25 mouse cellular contexts compared by ENCODE assay signal in genomic region chr4:133461362-133461761, GRCm38 (mm10). TPM values are rescaled to one million over a fixed set of nuclear protein-coding genes. Genes with fewer than 3 reads are reported as not detected.
A peak's percentile ranks its signal among the peaks of the same experiment; 100 is the strongest.
DNase-seq lines count a peak whose midpoint lies in the region; ATAC-seq and TF ChIP-seq lines count a peak whose summit lies in the region.
"Had no signal": no experiment of that assay in that cellular context is flagged by ENCODE, and none has a peak within 500 bp of the region (broad histone marks: within the 10 kb centered on the region; RNA-seq: fewer than 3 reads in every experiment).

No protein-coding gene starts in this region.

- H3K9me3 ChIP-seq in intestine, embryonic 14.5 days (ENCODE audit: control insufficient read depth, low read length), result no peaks in the 10 kb centered on the region
- no peaks in the 10 kb centered on the region for H3K9me3 ChIP-seq in intestine, embryonic 15.5 days
- no peaks in the 10 kb centered on the region for H3K9me3 ChIP-seq in intestine, postnatal 0 days (ENCODE audit: control insufficient read depth)
- H3K9me3 ChIP-seq in stomach, postnatal 0 days (ENCODE audit: control insufficient read depth, low read length), result no peaks in the 10 kb centered on the region
- H3K9me3 ChIP-seq in forebrain, embryonic 10.5 days, result no peaks in the 10 kb centered on the region
- H3K9me3 ChIP-seq: embryonic facial prominence, embryonic 13.5 days; G1E; hindbrain, embryonic 12.5 days; hindbrain, embryonic 15.5 days had no signal

- no peaks in the 10 kb centered on the region for H3K36me3 ChIP-seq in intestine, embryonic 14.5 days (ENCODE audit: control insufficient read depth, insufficient read depth, low read length)
- no peaks in the 10 kb centered on the region for H3K36me3 ChIP-seq in intestine, embryonic 15.5 days
- H3K36me3 ChIP-seq in intestine, postnatal 0 days (ENCODE audit: control insufficient read depth, insufficient read depth), result no peaks in the 10 kb centered on the region
- no peaks in the 10 kb centered on the region for H3K36me3 ChIP-seq in stomach, postnatal 0 days (ENCODE audit: control insufficient read depth, insufficient read depth, low read length)
- no peaks in the 10 kb centered on the region for H3K36me3 ChIP-seq in forebrain, embryonic 10.5 days (replicated peaks)
- H3K36me3 ChIP-seq: embryonic facial prominence, embryonic 13.5 days; G1E; hindbrain, embryonic 12.5 days; hindbrain, embryonic 15.5 days had no signal

- TF ChIP-seq CTCF in lung, adult 2 months (IDR thresholded peaks at IDR 0.05; ENCODE audit: insufficient read depth, low read length), result no peak
- TF ChIP-seq CTCF in intestine, postnatal 0 days (IDR thresholded peaks at IDR 0.05; ENCODE audit: low read depth), result no peak
- no peak for TF ChIP-seq CTCF in stomach, postnatal 0 days (IDR thresholded peaks at IDR 0.05; ENCODE audit: low read depth)

- 78% methylated on average over 4 of the region's 4 CpGs for WGBS in intestine, embryonic 14.5 days
- 67% methylated on average over 4 of the region's 4 CpGs for WGBS in intestine, embryonic 15.5 days
- WGBS in lung, adult 2 months, result 58% methylated on average over 4 of the region's 4 CpGs
- 55% methylated on average over 4 of the region's 4 CpGs for WGBS in intestine, postnatal 0 days
- WGBS in stomach, postnatal 0 days, result 63% methylated on average over 4 of the region's 4 CpGs
- 83% methylated on average over 4 of the region's 4 CpGs for WGBS in forebrain, embryonic 10.5 days

- no peak for TF ChIP-seq POLR2A in lung, adult 2 months (IDR thresholded peaks at IDR 0.05; ENCODE audit: borderline replicate concordance, extremely low read depth, low read depth, low read length)

- H3K27me3 ChIP-seq in intestine, embryonic 14.5 days (replicated peaks; ENCODE audit: control insufficient read depth, insufficient read depth, low read length), result no peaks in the 10 kb centered on the region
- no peaks in the 10 kb centered on the region for H3K27me3 ChIP-seq in intestine, embryonic 15.5 days (replicated peaks)
- H3K27me3 ChIP-seq in intestine, postnatal 0 days (replicated peaks; ENCODE audit: control insufficient read depth, insufficient read depth, low read length), result no peaks in the 10 kb centered on the region
- H3K27me3 ChIP-seq in stomach, postnatal 0 days (ENCODE audit: control insufficient read depth, insufficient read depth, low read length), result no peaks in the 10 kb centered on the region
- H3K27me3 ChIP-seq in forebrain, embryonic 10.5 days (ENCODE audit: poor library complexity, severe bottlenecking), result peaks cover under 1% of the 10 kb centered on the region; the same call in 1 of the 2 replicates
- H3K27me3 ChIP-seq: embryonic facial prominence, embryonic 13.5 days; hindbrain, embryonic 15.5 days; Patski had no signal

- no peak for TF ChIP-seq EP300 in stomach, postnatal 0 days (optimal IDR thresholded peaks at IDR 0.05)

- no peak overlapping the region for H3K27ac ChIP-seq in intestine, embryonic 14.5 days (ENCODE audit: low read depth)
- no peak overlapping the region for H3K27ac ChIP-seq in intestine, embryonic 15.5 days
- H3K27ac ChIP-seq in intestine, postnatal 0 days (ENCODE audit: low read depth, low read length), result no peak overlapping the region
- no peak overlapping the region for H3K27ac ChIP-seq in stomach, postnatal 0 days (replicated peaks)
- H3K27ac ChIP-seq in forebrain, embryonic 10.5 days, result no peak overlapping the region
- H3K27ac ChIP-seq: embryonic facial prominence, embryonic 13.5 days; gastrocnemius, adult 2 months; hindbrain, embryonic 12.5 days; hindbrain, embryonic 15.5 days had no signal

- H3K9ac ChIP-seq in intestine, embryonic 14.5 days (ENCODE audit: low read length), result no peak overlapping the region
- no peak overlapping the region for H3K9ac ChIP-seq in intestine, embryonic 15.5 days
- H3K9ac ChIP-seq in intestine, postnatal 0 days (ENCODE audit: low read depth, low read length), result no peak overlapping the region
- H3K9ac ChIP-seq in stomach, postnatal 0 days (ENCODE audit: low read length), result no peak overlapping the region
- H3K9ac ChIP-seq: embryonic facial prominence, embryonic 13.5 days; forebrain, postnatal 0 days; hindbrain, embryonic 12.5 days; hindbrain, embryonic 15.5 days had no signal

- H3K4me1 ChIP-seq in intestine, embryonic 14.5 days (replicated peaks; ENCODE audit: control insufficient read depth, insufficient read depth, low read length), result no peaks in the 10 kb centered on the region; the same call in 1 of the 2 replicates
- peaks cover 6% of the 10 kb centered on the region; the same call in 1 of the 2 replicates for H3K4me1 ChIP-seq in intestine, embryonic 15.5 days (replicated peaks)
- H3K4me1 ChIP-seq in lung, adult 2 months (ENCODE audit: control insufficient read depth, insufficient read depth, low read length), result peaks cover 4% of the 10 kb centered on the region; the same call in 1 of the 2 replicates
- H3K4me1 ChIP-seq in intestine, postnatal 0 days (replicated peaks; ENCODE audit: control insufficient read depth, insufficient read depth, low read length), result no peaks in the 10 kb centered on the region; the same call in 1 of the 2 replicates
- H3K4me1 ChIP-seq in stomach, postnatal 0 days (replicated peaks; ENCODE audit: control insufficient read depth, insufficient read depth), result no peaks in the 10 kb centered on the region
- peaks cover 14% of the 10 kb centered on the region for H3K4me1 ChIP-seq in forebrain, embryonic 10.5 days
- H3K4me1 ChIP-seq: embryonic facial prominence, embryonic 13.5 days; hindbrain, embryonic 15.5 days had no signal

- no peak for DNase-seq in intestine, embryonic 14.5 days (ENCODE audit: low spot score)
- peak; percentile 43 for DNase-seq in lung, postnatal 36 days
- no peak for DNase-seq in lung, adult 2 months
- peak; percentile 64 for DNase-seq in stomach, postnatal 0 days (ENCODE audit: low spot score)
- DNase-seq in forebrain, embryonic 10.5 days (ENCODE audit: extremely low spot score, low spot score), result no peak
- DNase-seq in thymus, adult 18-20 months, result no peak
- DNase-seq: adrenal gland, postnatal 10 days; adrenal gland, postnatal 36 days; B cell, adult 2 months; cerebellum, adult 18-20 months; cerebellum, adult 9-11 months; cerebellum, postnatal 25 days; forebrain, postnatal 0 days; gastrocnemius, adult 2 months; gastrocnemius, postnatal 14 days; heart, adult 11 months had no signal

- H3K4me2 ChIP-seq in intestine, embryonic 14.5 days (ENCODE audit: low read length), result no peak overlapping the region
- H3K4me2 ChIP-seq in intestine, embryonic 15.5 days (replicated peaks), result no peak overlapping the region
- no peak overlapping the region for H3K4me2 ChIP-seq in intestine, postnatal 0 days (replicated peaks; ENCODE audit: low read depth)
- no peak overlapping the region for H3K4me2 ChIP-seq in stomach, postnatal 0 days (replicated peaks; ENCODE audit: low read depth)
- H3K4me2 ChIP-seq: embryonic facial prominence, embryonic 13.5 days; heart, embryonic 11.5 days; hindbrain, embryonic 12.5 days; hindbrain, embryonic 15.5 days had no signal

- peak; percentile 45; the same call in 1 of the 2 replicates for ATAC-seq in intestine, embryonic 14.5 days (replicated peaks; ENCODE audit: low FRiP score, low TSS enrichment, low read depth)
- ATAC-seq in intestine, embryonic 15.5 days, result no peak
- 0 out of 2 replicates have a peak, but pooled peaks have one; percentile 11 for ATAC-seq in intestine, postnatal 0 days
- ATAC-seq in stomach, postnatal 0 days (ENCODE audit: low FRiP score, low TSS enrichment), result peak; percentile 58
- ATAC-seq: forebrain, embryonic 14.5 days; forebrain, postnatal 0 days; Patski had no signal

- no peak overlapping the region for H3K4me3 ChIP-seq in intestine, embryonic 14.5 days (ENCODE audit: low read depth, low read length)
- no peak overlapping the region for H3K4me3 ChIP-seq in intestine, embryonic 15.5 days (replicated peaks)
- H3K4me3 ChIP-seq in lung, adult 2 months (replicated peaks; ENCODE audit: extremely low read depth, low read depth, low read length), result no peak overlapping the region
- H3K4me3 ChIP-seq in intestine, postnatal 0 days (ENCODE audit: low read depth, low read length), result no peak overlapping the region
- no peak overlapping the region for H3K4me3 ChIP-seq in stomach, postnatal 0 days (ENCODE audit: low read depth, low read length)
- no peak overlapping the region for H3K4me3 ChIP-seq in forebrain, embryonic 10.5 days
- H3K4me3 ChIP-seq: embryonic facial prominence, embryonic 13.5 days; gastrocnemius, adult 2 months; hindbrain, embryonic 12.5 days; hindbrain, embryonic 15.5 days had no signal

RNA-seq across cellular contexts. Expression of gene Tent5b, which starts 18.6 kb away (rescaled TPM):
- 0.23 and 0.38 TPM in 2 replicates for polyA plus RNA-seq in intestine, embryonic 14.5 days (2014; fragmentation: Nextera tagmentation; extraction: Ambion mirVana)
- polyA plus RNA-seq in intestine, embryonic 15.5 days (2015; fragmentation: Nextera tagmentation; extraction: Ambion mirVana), result 0.82 and 0.94 TPM in 2 replicates
- polyA plus RNA-seq in lung, adult 2 months (2012; rRNA removed), result 21.3 and 23.1 TPM in 2 replicates
- polyA plus RNA-seq in intestine, postnatal 0 days (2015; fragmentation: Nextera tagmentation; extraction: Ambion mirVana), result 1.3 and 1.8 TPM in 2 replicates
- 34.0 and 35.3 TPM in 2 replicates for polyA plus RNA-seq in stomach, postnatal 0 days (2015; fragmentation: Nextera tagmentation; extraction: Ambion mirVana)
- polyA plus RNA-seq in forebrain, embryonic 10.5 days (2016; fragmentation: Nextera tagmentation; extraction: Ambion mirVana), result 0.71 and 1.2 TPM in 2 replicates
- polyA plus RNA-seq: G1E had no signal

RNA-seq across cellular contexts. Expression of gene Trnp1, which starts 37.0 kb away (rescaled TPM):
- 1.1 and 2.4 TPM in 2 replicates for polyA plus RNA-seq in intestine, embryonic 14.5 days (2014; fragmentation: Nextera tagmentation; extraction: Ambion mirVana)
- 1.6 and 1.7 TPM in 2 replicates for polyA plus RNA-seq in intestine, embryonic 15.5 days (2015; fragmentation: Nextera tagmentation; extraction: Ambion mirVana)
- 3.4 and 4.5 TPM in 2 replicates for polyA plus RNA-seq in lung, adult 2 months (2012; rRNA removed)
- 2.5 and 2.9 TPM in 2 replicates for polyA plus RNA-seq in intestine, postnatal 0 days (2015; fragmentation: Nextera tagmentation; extraction: Ambion mirVana)
- 4.0 and 4.4 TPM in 2 replicates for polyA plus RNA-seq in stomach, postnatal 0 days (2015; fragmentation: Nextera tagmentation; extraction: Ambion mirVana)
- polyA plus RNA-seq in forebrain, embryonic 10.5 days (2016; fragmentation: Nextera tagmentation; extraction: Ambion mirVana), result 0.36 and 0.48 TPM in 2 replicates
- polyA plus RNA-seq: G1E had no signal

RNA-seq across cellular contexts. Expression of gene Kdf1, which starts 57.4 kb away (rescaled TPM):
- 32.9 and 34.5 TPM in 2 replicates for polyA plus RNA-seq in intestine, embryonic 14.5 days (2014; fragmentation: Nextera tagmentation; extraction: Ambion mirVana)
- polyA plus RNA-seq in intestine, embryonic 15.5 days (2015; fragmentation: Nextera tagmentation; extraction: Ambion mirVana), result 40.5 and 45.1 TPM in 2 replicates
- 19.0 and 22.2 TPM in 2 replicates for polyA plus RNA-seq in lung, adult 2 months (2012; rRNA removed)
- 50.6 and 53.2 TPM in 2 replicates for polyA plus RNA-seq in intestine, postnatal 0 days (2015; fragmentation: Nextera tagmentation; extraction: Ambion mirVana)
- 29.2 and 34.2 TPM in 2 replicates for polyA plus RNA-seq in stomach, postnatal 0 days (2015; fragmentation: Nextera tagmentation; extraction: Ambion mirVana)
- polyA plus RNA-seq in forebrain, embryonic 10.5 days (2016; fragmentation: Nextera tagmentation; extraction: Ambion mirVana), result 4.1 and 4.8 TPM in 2 replicates
- polyA plus RNA-seq: G1E had no signal

Comparison
In these comparisons a context has a peak if more than half of its experiments do, and no peak if none do; other contexts are left out.
1. DNase-seq: peak in lung, postnatal 36 days (single experiment) and stomach, postnatal 0 days (single experiment); none in intestine, embryonic 14.5 days (single experiment), lung, adult 2 months (single experiment), forebrain, embryonic 10.5 days (single experiment) and thymus, adult 18-20 months (0 of 2).